Mouse (Mus musculus) embryonic facial prominence, embryonic 15.5 days (tissue): Measurements from ENCODE around the gene Abcf2. TPM values are rescaled to one million over a fixed set of nuclear protein-coding genes. Genes with fewer than 3 reads are reported as not detected.

ENCODE experiments used
- ATAC-seq: fragments of 200-750 bp; cut with Nextera tagmentation; 2 replicates; pipeline ENCODE4 v1.8.0; 2017; ENCODE audit warnings: low read depth, moderate TSS enrichment; ENCODE audit not compliant: insufficient number of reproducible peaks, low FRiP score, low TSS enrichment
- H3K27ac ChIP-seq: fragments of 300-500 bp; sonication (generic); replicated peaks from 2 replicates; pipeline ENCODE4 v1.5.1; 2015; ENCODE audit warnings: mild to moderate bottlenecking, inconsistent platforms
- H3K27me3 ChIP-seq: fragments of 300-500 bp; sonication (generic); 2 replicates; pipeline ENCODE4 v1.6.1; 2015; ENCODE audit warnings: inconsistent platforms
- H3K36me3 ChIP-seq: fragments of 300-500 bp; sonication (generic); 2 replicates; pipeline ENCODE4 v1.6.1; 2015; ENCODE audit warnings: mild to moderate bottlenecking, inconsistent platforms
- H3K4me1 ChIP-seq: fragments of 300-500 bp; sonication (generic); 2 replicates; pipeline ENCODE4 v1.6.1; 2015; ENCODE audit warnings: inconsistent platforms
- H3K4me2 ChIP-seq: fragments of 300-500 bp; sonication (generic); replicated peaks from 2 replicates; pipeline ENCODE4 v1.6.1; 2015; ENCODE audit warnings: mild to moderate bottlenecking, inconsistent platforms
- H3K4me3 ChIP-seq: fragments of 300-500 bp; sonication (generic); replicated peaks from 2 replicates; pipeline ENCODE4 v1.5.1; 2015; ENCODE audit warnings: mild to moderate bottlenecking, inconsistent platforms
- H3K9ac ChIP-seq: fragments of 300-500 bp; sonication (generic); 2 replicates; pipeline ENCODE4 v1.6.1; 2015; ENCODE audit warnings: inconsistent platforms
- H3K9me3 ChIP-seq: fragments of 300-500 bp; sonication (generic); replicated peaks from 2 replicates; pipeline ENCODE4 v1.6.1; 2016; ENCODE audit warnings: inconsistent platforms
- whole genome bisulfite sequencing: fragments of 180-500 bp; shearing (Covaris S2); methylation state at CpG from one replicate; pipeline ENCODE4 v1.1.7; 2015; 5-methylcytosine and 5-hydroxymethylcytosine counted together
- polyA plus RNA-seq: library from polyadenylated mRNA; unstranded; fragments of >200 nt; fragmentation: Nextera tagmentation; extraction: Ambion mirVana; gene quantifications from 2 replicates; pipeline ENCODE4 v1.2.1, GENCODE M21; 2015

Gene Abcf2
- polyA plus RNA-seq, 1 experiment from 2014 or later = 93.7 TPM

- no peak overlapping the region for H3K4me3 ChIP-seq
- H3K4me2 ChIP-seq = no peak overlapping the region
- no peaks in the 10 kb centered on the region for H3K27me3 ChIP-seq
- no peaks in the 10 kb centered on the region for H3K9me3 ChIP-seq
- H3K27ac ChIP-seq = no peak overlapping the region
- WGBS = 77% methylated on average over 22 of the region's 22 CpGs
- no peaks in the 10 kb centered on the region for H3K36me3 ChIP-seq
- no peak for ATAC-seq
- peaks cover 31% of the 10 kb centered on the region for H3K4me1 ChIP-seq
- H3K9ac ChIP-seq = no peak overlapping the region
These were observed 37.5 kb downstream of the Abcf2 start for GRCm38 (mm10) chr5:24539571-24540296.

GRCm38 (mm10) chr5:24537618-24538017 is 39.6 kb downstream of the Abcf2 start:
- ATAC-seq = no peak
- Histone ChIP-seq H3K9ac (no peak overlapping the region), H3K27me3 (no peaks in the 10 kb centered on the region), H3K9me3 (no peaks in the 10 kb centered on the region), H3K27ac (no peak overlapping the region), H3K4me2 (no peak overlapping the region), H3K4me3 (no peak overlapping the region), H3K36me3 (no peaks in the 10 kb centered on the region), H3K4me1 (peaks cover 31% of the 10 kb centered on the region)
- WGBS = 62% methylated on average over 16 of the region's 16 CpGs

GRCm38 (mm10) chr5:24536511-24536910 is 40.8 kb downstream of the Abcf2 start:
- ATAC-seq = no peak
- Histone ChIP-seq H3K27me3 (no peaks in the 10 kb centered on the region), H3K9me3 (no peaks in the 10 kb centered on the region), H3K4me1 (peaks cover 30% of the 10 kb centered on the region), H3K4me2 (no peak overlapping the region), H3K36me3 (no peaks in the 10 kb centered on the region), H3K27ac (no peak overlapping the region), H3K9ac (no peak overlapping the region), H3K4me3 (no peak overlapping the region)
- 74% methylated on average over 5 of the region's 5 CpGs for WGBS

GRCm38 (mm10) chr5:24535731-24536130 is 41.5 kb downstream of the Abcf2 start:
- Histone ChIP-seq H3K27ac (no peak overlapping the region), H3K36me3 (no peaks in the 10 kb centered on the region), H3K9me3 (no peaks in the 10 kb centered on the region), H3K4me1 (peaks cover 22% of the 10 kb centered on the region), H3K9ac (no peak overlapping the region), H3K4me2 (no peak overlapping the region), H3K27me3 (no peaks in the 10 kb centered on the region), H3K4me3 (no peak overlapping the region)
- ATAC-seq = no peak
- WGBS = 83% methylated on average over 3 of the region's 3 CpGs

- Histone ChIP-seq H3K9ac (no peak overlapping the region), H3K4me3 (no peak overlapping the region), H3K36me3 (no peaks in the 10 kb centered on the region), H3K27me3 (peaks cover 9% of the 10 kb centered on the region), H3K27ac (no peak overlapping the region), H3K4me1 (peaks cover 16% of the 10 kb centered on the region; the same call in 1 of the 2 replicates), H3K4me2 (no peak overlapping the region), H3K9me3 (no peaks in the 10 kb centered on the region)
- WGBS = 52% methylated on average over 5 of the region's 5 CpGs
- ATAC-seq = no peak
These were observed 43.0 kb downstream of the Abcf2 start for GRCm38 (mm10) chr5:24534292-24534691.

- Histone ChIP-seq H3K9ac (no peak overlapping the region), H3K4me3 (no peak overlapping the region), H3K36me3 (no peaks in the 10 kb centered on the region), H3K27ac (no peak overlapping the region), H3K4me2 (no peak overlapping the region), H3K9me3 (no peaks in the 10 kb centered on the region), H3K4me1 (peaks cover 16% of the 10 kb centered on the region; the same call in 1 of the 2 replicates), H3K27me3 (peaks cover 18% of the 10 kb centered on the region)
- no peak for ATAC-seq
- 37% methylated on average over 11 of the region's 11 CpGs for WGBS
These were observed 43.9 kb downstream of the Abcf2 start for GRCm38 (mm10) chr5:24533391-24533790.

- peaks cover 22% of the 10 kb centered on the region for H3K4me1 ChIP-seq
- no peaks in the 10 kb centered on the region for H3K9me3 ChIP-seq
- no peak overlapping the region for H3K4me2 ChIP-seq
- no peaks in the 10 kb centered on the region for H3K36me3 ChIP-seq
- peaks cover 49% of the 10 kb centered on the region for H3K27me3 ChIP-seq
- WGBS = 17% methylated on average over 24 of the region's 24 CpGs
- no peak overlapping the region for H3K9ac ChIP-seq
- ATAC-seq = no peak; the same call in 1 of the 2 replicates
- H3K4me3 ChIP-seq = no peak overlapping the region
- H3K27ac ChIP-seq = no peak overlapping the region
These were observed 47.1 kb downstream of the Abcf2 start for GRCm38 (mm10) chr5:24530042-24530689.

GRCm38 (mm10) chr5:24527780-24528179 is 49.5 kb downstream of the Abcf2 start:
- H3K4me2 ChIP-seq = no peak overlapping the region
- H3K4me3 ChIP-seq = no peak overlapping the region
- no peaks in the 10 kb centered on the region for H3K9me3 ChIP-seq
- H3K9ac ChIP-seq = no peak overlapping the region
- peaks cover 73% of the 10 kb centered on the region for H3K27me3 ChIP-seq
- H3K36me3 ChIP-seq = no peaks in the 10 kb centered on the region
- WGBS = 16% methylated on average over 6 of the region's 6 CpGs
- no peak for ATAC-seq
- H3K27ac ChIP-seq = no peak overlapping the region
- peaks cover 22% of the 10 kb centered on the region for H3K4me1 ChIP-seq

GRCm38 (mm10) chr5:24526889-24527230 is 50.4 kb downstream of the Abcf2 start, which contains the start of gene Gbx1:
TSS of gene Gbx1 (minus strand) at chr5:24527202.
- H3K9me3 ChIP-seq = no peaks in the 10 kb centered on the region
- 0% methylated on average over 37 of the region's 49 CpGs for WGBS
- peaks cover 22% of the 10 kb centered on the region for H3K4me1 ChIP-seq
- H3K27ac ChIP-seq = no peak within 1 kb of the TSS
- H3K36me3 ChIP-seq = no peaks in the 10 kb centered on the region
- no peak within 1 kb of the TSS for H3K9ac ChIP-seq
- ATAC-seq = no peak
- H3K27me3 ChIP-seq = peaks cover 82% of the 10 kb centered on the region
- H3K4me3 ChIP-seq = peak within 1 kb of the TSS; percentile 44
- H3K4me2 ChIP-seq = peak within 1 kb of the TSS; percentile 80

GRCm38 (mm10) chr5:24526190-24526888 is 50.9 kb downstream of the Abcf2 start:
- H3K9ac ChIP-seq = no peak overlapping the region
- H3K4me1 ChIP-seq = peaks cover 22% of the 10 kb centered on the region
- no peaks in the 10 kb centered on the region for H3K9me3 ChIP-seq
- H3K36me3 ChIP-seq = no peaks in the 10 kb centered on the region
- H3K27ac ChIP-seq = no peak overlapping the region
- H3K4me3 ChIP-seq = peak overlapping the region; percentile 44
- WGBS = under 1% methylated on average over 67 of the region's 109 CpGs
- H3K4me2 ChIP-seq = peak overlapping the region; percentile 80
- peaks cover 88% of the 10 kb centered on the region for H3K27me3 ChIP-seq
- no peak for ATAC-seq

- H3K9ac ChIP-seq = no peak overlapping the region
- WGBS = 4% methylated on average over 34 of the region's 34 CpGs
These were observed 51.7 kb downstream of the Abcf2 start for GRCm38 (mm10) chr5:24525360-24526189.

More at GRCm38 (mm10) chr5:24525360-24526189, 51.7 kb downstream of the Abcf2 start:
- ATAC-seq = no peak
- Histone ChIP-seq H3K27me3 (peaks cover 89% of the 10 kb centered on the region), H3K27ac (no peak overlapping the region), H3K4me1 (peaks cover 21% of the 10 kb centered on the region), H3K4me3 (peak overlapping the region; percentile 44), H3K4me2 (peak overlapping the region; percentile 80), H3K36me3 (no peaks in the 10 kb centered on the region), H3K9me3 (no peaks in the 10 kb centered on the region)
